Mouse (Mus musculus) forebrain, postnatal 0 days (tissue): ENCODE data around the gene Ryr3. TPM values are rescaled to one million over a fixed set of nuclear protein-coding genes. Genes with fewer than 3 reads are reported as not detected.
A peak's percentile ranks its signal among the peaks of the same experiment; 100 is the strongest.

Source experiments
- ATAC-seq: fragments of 200-750 bp; cut with Nextera tagmentation; 2 replicates; pipeline ENCODE4 v1.8.0; 2017; ENCODE audit warnings: mild to moderate bottlenecking, moderate library complexity
- DNase-seq: peaks from one replicate; pipeline ENCODE4 v3.0.0-alpha.2; 2015
- H3K27ac ChIP-seq: fragments of 300-500 bp; sonication (generic); 2 replicates; pipeline ENCODE4 v1.5.1; 2014; ENCODE audit warnings: low read depth, mild to moderate bottlenecking, antibody characterized with exemption, low read length, moderate library complexity, mixed read lengths
- H3K27me3 ChIP-seq: fragments of 300-500 bp; sonication (generic); 2 replicates; pipeline ENCODE4 v1.6.1; 2014; ENCODE audit warnings: mild to moderate bottlenecking, low read length, mixed read lengths; ENCODE audit not compliant: insufficient read depth
- H3K36me3 ChIP-seq: fragments of 300-500 bp; sonication (generic); 2 replicates; pipeline ENCODE4 v1.6.1; 2014; ENCODE audit warnings: mild to moderate bottlenecking, moderate library complexity; ENCODE audit not compliant: insufficient read depth
- H3K4me1 ChIP-seq: fragments of 300-500 bp; sonication (generic); 2 replicates; pipeline ENCODE4 v1.6.1; 2014; ENCODE audit warnings: antibody characterized with exemption; ENCODE audit not compliant: insufficient read depth
- H3K4me2 ChIP-seq: fragments of 300-500 bp; sonication (generic); 2 replicates; pipeline ENCODE4 v1.6.1; 2014; ENCODE audit warnings: low read depth, mild to moderate bottlenecking, moderate library complexity
- H3K4me3 ChIP-seq: fragments of 300-500 bp; sonication (generic); 2 replicates; pipeline ENCODE4 v1.5.1; 2014; ENCODE audit warnings: low read depth, low read length, mixed read lengths
- H3K9ac ChIP-seq: fragments of 300-500 bp; sonication (generic); 2 replicates; pipeline ENCODE4 v1.6.1; 2014; ENCODE audit warnings: mild to moderate bottlenecking
- H3K9me3 ChIP-seq: fragments of 300-500 bp; sonication (generic); 2 replicates; pipeline ENCODE4 v1.6.1; 2016; ENCODE audit warnings: low read length
- CTCF ChIP-seq: sonication (generic); IDR thresholded peaks from 2 replicates; pipeline ENCODE4 v1.5.1; 2016; ENCODE audit warnings: antibody characterized with exemption, control low read depth, low read depth
- WGBS: fragments of 180-500 bp; shearing (Covaris S2); extraction: QIAGEN DNeasy Blood & Tissue Kit; methylation state at CpG from one replicate; pipeline ENCODE4 v1.1.7; 2014; 5-methylcytosine and 5-hydroxymethylcytosine counted together
- polyA plus RNA-seq: library from polyadenylated mRNA; unstranded; fragments of >200 nt; fragmentation: Nextera tagmentation; extraction: Ambion mirVana; gene quantifications from 2 replicates; pipeline ENCODE4 v1.2.1, GENCODE M21; 2015
- total RNA-seq: library from RNA; depleted of rRNA; stranded (reverse); fragments of >200 nt; gene quantifications from 2 replicates; pipeline ENCODE4 v1.2.3, GENCODE M21; 2014

Gene Ryr3
- total and polyA plus RNA-seq, 2 experiments from 2014 or later = 4.2 to 16.1 TPM

DNA sequence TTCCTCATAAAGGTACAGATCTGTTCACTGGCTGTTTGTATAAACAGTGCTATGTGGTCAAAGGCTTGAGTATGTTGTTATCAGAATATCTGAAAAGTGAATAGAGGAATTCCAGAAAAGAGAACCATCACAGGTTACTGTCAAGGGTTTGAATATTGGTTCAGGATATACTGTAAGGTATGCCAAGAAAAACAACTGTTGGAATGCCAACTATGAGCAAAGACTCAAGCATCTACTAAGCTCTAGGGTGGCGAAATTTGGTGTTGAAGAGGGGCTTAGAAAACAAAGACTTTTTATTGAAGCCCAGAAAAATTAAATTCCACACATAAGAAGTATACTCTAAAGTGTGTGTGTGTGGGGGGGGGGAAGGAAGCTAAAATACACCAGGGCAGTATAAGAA is 198.6 kb downstream of the Ryr3 start:
- WGBS = 80% methylated on average over 1 of the region's 1 CpGs
- ATAC-seq (no peak), DNase-seq (no peak)
- Histone ChIP-seq H3K9ac (no peak overlapping the region), H3K9me3 (no peaks in the 10 kb centered on the region), H3K36me3 (no peaks in the 10 kb centered on the region), H3K4me3 (no peak overlapping the region), H3K4me2 (no peak overlapping the region), H3K27me3 (no peaks in the 10 kb centered on the region), H3K27ac (no peak overlapping the region), H3K4me1 (no peaks in the 10 kb centered on the region)
- TF ChIP-seq CTCF = no peak

- H3K27me3 ChIP-seq = no peaks in the 10 kb centered on the region
- DNase-seq = peak; percentile 25
- ATAC-seq = peak; percentile 82
- H3K4me1 ChIP-seq = no peaks in the 10 kb centered on the region
- no peak overlapping the region for H3K4me3 ChIP-seq
- TF ChIP-seq CTCF = no peak
- H3K27ac ChIP-seq = no peak overlapping the region
- WGBS = 47% methylated on average over 2 of the region's 2 CpGs
- H3K36me3 ChIP-seq = no peaks in the 10 kb centered on the region
- no peak overlapping the region for H3K4me2 ChIP-seq
- H3K9ac ChIP-seq = no peak overlapping the region
- no peaks in the 10 kb centered on the region for H3K9me3 ChIP-seq
Observed at GRCm38 (mm10) chr2:113016236-113016635, 200.7 kb downstream of the Ryr3 start.

- 41% methylated on average over 11 of the region's 11 CpGs for whole genome bisulfite sequencing
- Histone ChIP-seq H3K4me2 (peak overlapping the region; percentile 5; the same call in 1 of the 2 replicates), H3K27me3 (no peaks in the 10 kb centered on the region), H3K4me1 (no peaks in the 10 kb centered on the region), H3K36me3 (no peaks in the 10 kb centered on the region), H3K27ac (no peak overlapping the region), H3K9ac (no peak overlapping the region), H3K4me3 (no peak overlapping the region), H3K9me3 (no peaks in the 10 kb centered on the region)
- TF ChIP-seq CTCF = 0 out of 2 replicates have a peak, but pooled peaks have one; percentile 4
- DNase-seq = peak; percentile 69
- peak; percentile 77 for ATAC-seq
Observed at GRCm38 (mm10) chr2:113008961-113009740, 207.7 kb downstream of the Ryr3 start.

- WGBS = 82% methylated on average over 3 of the region's 3 CpGs
- Histone ChIP-seq H3K4me3 (no peak overlapping the region), H3K36me3 (no peaks in the 10 kb centered on the region), H3K4me2 (no peak overlapping the region), H3K27me3 (no peaks in the 10 kb centered on the region), H3K9me3 (no peaks in the 10 kb centered on the region), H3K4me1 (no peaks in the 10 kb centered on the region), H3K9ac (no peak overlapping the region), H3K27ac (no peak overlapping the region)
- TF ChIP-seq CTCF = no peak
- ATAC-seq = peak; percentile 34; the same call in 1 of the 2 replicates
- DNase-seq = no peak
Observed at GRCm38 (mm10) chr2:112998498-112998897, 218.4 kb downstream of the Ryr3 start.

- ATAC-seq (no peak), DNase-seq (no peak)
- no peak for TF ChIP-seq CTCF
- Histone ChIP-seq H3K36me3 (no peaks in the 10 kb centered on the region), H3K27me3 (no peaks in the 10 kb centered on the region), H3K4me2 (no peak overlapping the region), H3K9me3 (no peaks in the 10 kb centered on the region), H3K4me3 (no peak overlapping the region), H3K4me1 (no peaks in the 10 kb centered on the region), H3K27ac (no peak overlapping the region), H3K9ac (no peak overlapping the region)
- 37% methylated on average over 1 of the region's 1 CpGs for WGBS
Observed at GRCm38 (mm10) chr2:112982908-112983510, 233.9 kb downstream of the Ryr3 start.

DNA sequence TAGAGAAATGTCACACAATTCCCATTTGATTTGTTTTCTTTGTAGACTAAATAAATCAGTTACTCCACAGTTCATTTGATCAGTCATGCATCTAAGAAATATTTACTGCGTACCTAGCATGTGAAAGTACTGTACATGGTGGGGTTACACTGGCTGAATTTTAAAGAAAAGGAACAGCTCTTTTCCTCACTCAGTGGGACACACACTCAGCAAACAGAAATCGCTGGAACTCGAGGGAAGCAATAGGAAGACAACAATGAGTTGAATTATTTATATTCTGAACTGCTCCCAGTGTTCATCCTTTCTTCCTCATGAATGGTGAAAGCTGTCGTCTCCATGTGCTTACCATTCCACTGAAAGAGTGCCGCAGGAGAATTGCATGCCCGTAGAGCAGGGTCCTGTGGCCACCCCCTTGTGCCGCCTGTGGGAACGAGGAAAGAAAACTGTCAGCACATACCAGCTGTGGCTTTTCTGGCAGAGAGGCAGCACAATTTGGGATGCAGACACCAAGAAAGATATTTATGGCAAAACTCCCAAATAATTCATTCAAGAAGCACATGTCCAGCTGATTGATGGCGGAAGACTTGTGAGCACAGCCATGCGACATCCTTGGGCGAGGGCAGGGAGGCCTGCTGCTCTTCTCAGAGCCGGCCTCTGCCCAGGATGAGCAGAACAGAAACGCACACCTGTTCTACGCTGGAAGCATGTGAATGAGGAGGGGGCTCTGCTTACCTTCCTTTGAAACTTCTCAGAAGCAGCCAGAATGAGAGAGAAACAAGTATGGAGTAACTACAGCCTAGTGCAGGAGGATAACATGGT is 249.9 kb downstream of the Ryr3 start:
- no peak overlapping the region for H3K9ac ChIP-seq
- no peak for DNase-seq
- ATAC-seq = 0 out of 2 replicates have a peak, but pooled peaks have one; percentile 27
- TF ChIP-seq CTCF = no peak
- no peaks in the 10 kb centered on the region for H3K36me3 ChIP-seq
- H3K9me3 ChIP-seq = no peaks in the 10 kb centered on the region
- no peak overlapping the region for H3K4me3 ChIP-seq
- H3K4me2 ChIP-seq = no peak overlapping the region
- no peak overlapping the region for H3K27ac ChIP-seq
- H3K27me3 ChIP-seq = no peaks in the 10 kb centered on the region
- WGBS = 71% methylated on average over 14 of the region's 14 CpGs
- H3K4me1 ChIP-seq = no peaks in the 10 kb centered on the region
